Mouse (Mus musculus) hindbrain, embryonic 11.5 days (tissue): Measurements from ENCODE around the gene Zfp382. TPM values are rescaled to one million over a fixed set of nuclear protein-coding genes. Genes with fewer than 3 reads are reported as not detected.

Source experiments
- ATAC-seq: fragments of 200-750 bp; cut with Nextera tagmentation; 2 replicates; pipeline ENCODE4 v1.8.0; 2017; ENCODE audit warnings: mild to moderate bottlenecking, moderate TSS enrichment, moderate library complexity; ENCODE audit not compliant: low FRiP score
- DNase-seq: peaks from one replicate; pipeline ENCODE4 v3.0.0-alpha.2; 2015; ENCODE audit warnings: low spot score
- H3K27ac ChIP-seq: fragments of 300-500 bp; sonication (generic); 2 replicates; pipeline ENCODE4 v1.5.1; 2014; ENCODE audit warnings: mild to moderate bottlenecking, low read depth, low read length
- H3K27me3 ChIP-seq: fragments of 300-500 bp; sonication (generic); 2 replicates; pipeline ENCODE4 v1.6.1; 2014; ENCODE audit warnings: mild to moderate bottlenecking, low read length, moderate library complexity, mixed read lengths; ENCODE audit not compliant: control insufficient read depth, insufficient read depth
- H3K36me3 ChIP-seq: fragments of 300-500 bp; sonication (generic); 2 replicates; pipeline ENCODE4 v1.6.1; 2014; ENCODE audit warnings: mild to moderate bottlenecking, low read length, moderate library complexity, mixed read lengths; ENCODE audit not compliant: control insufficient read depth, insufficient read depth
- H3K4me1 ChIP-seq: fragments of 300-500 bp; sonication (generic); replicated peaks from 2 replicates; pipeline ENCODE4 v1.6.1; 2014; ENCODE audit warnings: low read length, mixed read lengths; ENCODE audit not compliant: control insufficient read depth, insufficient read depth
- H3K4me2 ChIP-seq: fragments of 300-500 bp; sonication (generic); replicated peaks from 2 replicates; pipeline ENCODE4 v1.6.1; 2014; ENCODE audit warnings: mild to moderate bottlenecking, low read depth, low read length
- H3K4me3 ChIP-seq: fragments of 300-500 bp; sonication (generic); 2 replicates; pipeline ENCODE4 v1.5.1; 2014; ENCODE audit warnings: low read depth, low read length
- H3K9ac ChIP-seq: fragments of 300-500 bp; sonication (generic); 2 replicates; pipeline ENCODE4 v1.6.1; 2014; ENCODE audit warnings: low read depth, low read length
- H3K9me3 ChIP-seq: fragments of 300-500 bp; sonication (generic); 2 replicates; pipeline ENCODE4 v1.6.1; 2016; ENCODE audit warnings: low read length; ENCODE audit not compliant: control insufficient read depth
- WGBS: fragments of 180-500 bp; shearing (Covaris S2); extraction: QIAGEN DNeasy Blood & Tissue Kit; methylation state at CpG from one replicate; pipeline ENCODE4 v1.1.7; 2014; 5-methylcytosine and 5-hydroxymethylcytosine counted together
- polyA plus RNA-seq: library from polyadenylated mRNA; unstranded; fragments of >200 nt; fragmentation: Nextera tagmentation; extraction: Ambion mirVana; gene quantifications from 2 replicates; pipeline ENCODE4 v1.2.1, GENCODE M21; 2014

Zfp382 gene
- 5.8 and 7.6 TPM in 2 replicates for polyA plus RNA-seq

GRCm38 (mm10) chr7:30121308-30122187 lies at the start of gene Zfp382:
Zfp382 (plus strand) TSS chr7:30121942.
- peak; percentile 96 for ATAC-seq
- Histone ChIP-seq H3K36me3 (no peaks in the 10 kb centered on the region), H3K9ac (peak within 1 kb of the TSS; percentile 69), H3K4me3 (peak within 1 kb of the TSS; percentile 64), H3K27ac (peak within 1 kb of the TSS; percentile 74), H3K27me3 (no peaks in the 10 kb centered on the region), H3K4me1 (no peaks in the 10 kb centered on the region), H3K4me2 (peak within 1 kb of the TSS; percentile 79), H3K9me3 (no peaks in the 10 kb centered on the region)
- peak; percentile 95 for DNase-seq
- under 1% methylated on average over 61 of the region's 61 CpGs for WGBS

DNA sequence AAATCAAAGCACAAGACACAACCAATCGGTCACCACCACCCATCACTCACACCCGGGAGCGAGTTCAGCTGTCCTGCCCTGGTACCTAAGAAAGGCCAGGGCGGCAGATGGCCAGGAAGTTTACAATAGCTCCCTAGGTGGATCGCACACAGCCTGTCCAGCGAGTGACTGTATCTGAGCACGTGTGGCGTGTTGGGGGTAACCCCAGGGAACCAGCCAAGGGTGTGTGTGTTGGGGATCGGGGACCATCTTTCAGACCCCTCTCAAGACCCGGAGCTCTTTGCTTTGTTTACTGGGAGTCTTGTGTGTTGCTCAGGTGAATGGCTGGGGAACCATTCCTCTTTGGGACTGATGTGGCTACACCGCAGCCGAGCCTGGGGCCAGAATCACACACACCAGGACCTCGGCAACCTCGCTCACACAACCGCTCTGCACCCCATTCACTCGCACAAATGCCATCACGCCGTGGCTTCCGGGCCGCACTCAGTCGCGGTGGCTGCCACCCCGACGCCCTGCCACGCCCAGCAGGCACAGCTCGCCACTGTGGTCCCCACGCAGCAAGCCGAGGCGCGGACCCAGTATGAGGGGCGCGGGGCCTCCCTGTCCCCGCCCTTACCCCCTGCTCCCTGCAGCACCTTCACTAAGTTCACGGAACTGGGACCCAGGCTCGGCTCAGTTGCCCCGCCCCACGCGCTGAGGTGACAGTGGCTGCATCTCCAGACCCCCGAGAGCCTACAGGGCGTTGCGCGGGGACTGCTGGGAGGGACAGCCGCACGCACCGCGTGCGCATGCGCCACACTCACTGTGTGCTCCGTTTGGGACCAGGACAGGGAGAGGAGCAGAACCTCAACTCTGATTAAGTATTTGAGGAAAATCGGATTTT lies 49.4 kb upstream of the Zfp382 start, which contains the start of gene Zfp82:
Gene Zfp82 (minus strand): TSS at position 755 of the 883 bp plus-strand sequence.
- Histone ChIP-seq H3K4me1 (no peaks in the 10 kb centered on the region), H3K36me3 (no peaks in the 10 kb centered on the region), H3K4me3 (peak within 1 kb of the TSS; percentile 79), H3K4me2 (peak within 1 kb of the TSS; percentile 91), H3K27me3 (no peaks in the 10 kb centered on the region), H3K9me3 (no peaks in the 10 kb centered on the region), H3K9ac (peak within 1 kb of the TSS; percentile 77), H3K27ac (peak within 1 kb of the TSS; percentile 71)
- DNase-seq (peak; percentile 93), ATAC-seq (peak; percentile 93)
- under 1% methylated on average over 50 of the region's 50 CpGs for WGBS

DNA sequence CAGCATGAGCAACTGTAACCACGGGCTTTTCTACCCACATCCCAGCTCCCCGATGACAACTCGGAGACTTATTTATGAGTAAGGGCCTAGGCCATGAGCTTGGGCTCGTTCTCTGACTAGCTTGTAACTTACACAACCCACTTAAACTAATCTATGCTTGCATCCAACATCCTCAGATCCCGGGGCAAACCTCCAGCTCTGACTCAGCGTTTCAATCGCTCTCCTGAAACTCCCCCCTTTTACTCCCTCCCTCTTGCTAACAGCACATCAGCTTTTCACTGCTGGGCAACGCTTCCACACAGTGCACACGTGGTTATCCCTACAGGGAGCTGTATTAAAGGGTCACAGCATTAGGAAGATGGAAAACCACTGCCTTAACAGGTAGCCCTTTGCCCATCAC lies 35.2 kb upstream of the Zfp382 start:
- ATAC-seq (no peak), DNase-seq (no peak)
- H3K27me3 ChIP-seq: no peaks in the 10 kb centered on the region
- H3K27ac ChIP-seq: no peak overlapping the region
- H3K4me1 ChIP-seq: peaks cover 5% of the 10 kb centered on the region
- H3K9me3 ChIP-seq: no peaks in the 10 kb centered on the region
- H3K9ac ChIP-seq: no peak overlapping the region
- H3K4me2 ChIP-seq: no peak overlapping the region
- 92% methylated on average over 9 of the region's 9 CpGs for WGBS
- H3K4me3 ChIP-seq: no peak overlapping the region
- peaks cover 12% of the 10 kb centered on the region for H3K36me3 ChIP-seq

DNA sequence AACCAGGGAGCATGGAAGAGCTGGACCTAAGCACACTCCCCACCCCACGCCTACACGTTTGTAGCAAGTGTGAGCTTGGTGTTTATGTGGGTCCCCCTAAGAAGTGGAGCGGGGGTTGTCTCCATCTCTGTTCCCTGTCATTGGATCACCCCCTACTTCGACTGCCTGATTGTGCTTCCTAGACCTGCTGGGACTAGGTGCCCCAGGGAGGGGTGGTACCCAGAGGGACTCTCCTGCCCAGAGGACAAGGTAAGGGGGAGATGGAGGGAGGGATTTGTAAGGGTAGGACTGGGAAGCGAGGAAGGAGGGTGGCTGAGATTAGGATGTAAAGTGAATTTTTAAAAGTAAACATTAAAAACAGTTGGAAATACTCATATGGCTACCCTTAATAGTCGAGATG lies 32.3 kb upstream of the Zfp382 start:
- Histone ChIP-seq H3K27ac (no peak overlapping the region), H3K9ac (peak overlapping the region; percentile 63), H3K4me1 (peaks cover 8% of the 10 kb centered on the region), H3K36me3 (peaks cover 10% of the 10 kb centered on the region), H3K4me2 (peak overlapping the region; percentile 62), H3K27me3 (no peaks in the 10 kb centered on the region), H3K9me3 (no peaks in the 10 kb centered on the region), H3K4me3 (peak overlapping the region; percentile 56)
- DNase-seq (no peak), ATAC-seq (no peak)
- 17% methylated on average over 6 of the region's 6 CpGs for WGBS

GRCm38 (mm10) chr7:30090092-30090969 lies 31.4 kb upstream of the Zfp382 start, which contains the start of the genes Gm26920 and Zfp566:
Gm26920 (minus strand) TSS chr7:30090410.
Zfp566 (minus strand) TSS chr7:30090527.
- peak; percentile 99 for DNase-seq

GRCm38 (mm10) chr7:30090970-30091585 lies 30.7 kb upstream of the Zfp382 start:
- no peak overlapping the region for H3K27ac ChIP-seq
- DNase-seq (peak; percentile 63), ATAC-seq (peak; percentile 8)
- H3K27me3 ChIP-seq: no peaks in the 10 kb centered on the region
- H3K36me3 ChIP-seq: peaks cover 5% of the 10 kb centered on the region
- peak overlapping the region; percentile 28 for H3K4me2 ChIP-seq
- H3K4me3 ChIP-seq: peak overlapping the region; percentile 56
- H3K9ac ChIP-seq: 0 out of 2 replicates have a peak overlapping the region, but pooled peaks have one; percentile 7
- peaks cover 8% of the 10 kb centered on the region for H3K4me1 ChIP-seq
- WGBS: 12% methylated on average over 9 of the region's 9 CpGs
- no peaks in the 10 kb centered on the region for H3K9me3 ChIP-seq

More at GRCm38 (mm10) chr7:30090092-30090969, 31.4 kb upstream of the Zfp382 start, which contains the start of the genes Gm26920 and Zfp566:
- Histone ChIP-seq H3K36me3 (peaks cover 7% of the 10 kb centered on the region), H3K9me3 (no peaks in the 10 kb centered on the region), H3K27me3 (no peaks in the 10 kb centered on the region), H3K27ac (peak within 1 kb of the TSS; percentile 27; the same call in 1 of the 2 replicates), H3K9ac (peak within 1 kb of the TSS; percentile 63), H3K4me2 (peak within 1 kb of the TSS; percentile 62), H3K4me1 (peaks cover 8% of the 10 kb centered on the region), H3K4me3 (peak within 1 kb of the TSS; percentile 56)
- WGBS: under 1% methylated on average over 40 of the region's 40 CpGs
- peak; percentile 92 for ATAC-seq

DNA sequence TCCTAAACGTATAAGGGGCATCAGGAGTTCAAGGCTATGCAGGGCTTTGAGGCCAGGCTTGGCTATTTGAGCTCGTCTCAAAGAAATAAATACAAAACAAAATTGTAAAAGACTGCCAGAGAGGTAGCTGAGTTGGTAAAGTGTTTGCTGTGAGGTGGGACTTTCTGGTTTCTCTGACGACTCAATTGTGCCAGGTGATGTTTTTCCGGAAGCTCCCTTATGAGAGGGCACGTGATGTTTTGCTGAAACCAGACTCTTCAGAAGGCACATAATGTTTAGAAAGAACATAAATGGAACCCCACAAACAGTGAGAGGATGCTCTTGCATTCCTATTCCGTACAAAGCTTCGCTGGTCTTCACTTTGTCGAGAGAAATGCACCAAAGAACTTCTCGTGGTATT lies 29.1 kb upstream of the Zfp382 start:
- no peaks in the 10 kb centered on the region for H3K36me3 ChIP-seq
- H3K9me3 ChIP-seq: no peaks in the 10 kb centered on the region
- no peaks in the 10 kb centered on the region for H3K27me3 ChIP-seq
- H3K4me2 ChIP-seq: no peak overlapping the region
- H3K9ac ChIP-seq: no peak overlapping the region
- H3K4me3 ChIP-seq: no peak overlapping the region
- no peak for ATAC-seq
- DNase-seq: no peak
- H3K27ac ChIP-seq: no peak overlapping the region
- WGBS: 84% methylated on average over 9 of the region's 9 CpGs
- H3K4me1 ChIP-seq: peaks cover 8% of the 10 kb centered on the region
